Mouse (Mus musculus) cerebellum, adult 11-12 months (tissue): ENCODE data around the gene Mrps14.

Experiments
- DNase-seq: peaks from one replicate; pipeline ENCODE4 v3.0.0; 2022

The Mrps14 gene

DNA sequence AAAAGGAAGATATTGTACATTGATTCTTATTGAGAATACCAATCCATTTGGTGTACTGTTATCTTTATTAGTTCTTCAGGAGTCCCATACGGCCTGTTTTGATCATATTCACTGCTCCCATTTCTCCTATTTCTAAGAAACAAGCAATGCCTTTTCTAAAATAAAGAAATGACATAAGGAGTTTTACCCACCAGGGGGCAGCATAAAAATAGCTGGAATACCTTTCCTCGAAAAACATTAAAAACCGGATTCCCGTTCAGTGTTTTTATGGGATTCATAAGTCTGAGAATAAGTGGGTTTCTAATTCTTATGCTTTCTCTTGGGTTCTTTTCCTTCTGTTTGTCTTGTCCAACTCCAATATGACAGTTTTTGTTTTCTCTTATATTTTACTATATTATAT is 36.0 kb downstream of the Mrps14 start:
- DNase-seq, result no peak

DNA sequence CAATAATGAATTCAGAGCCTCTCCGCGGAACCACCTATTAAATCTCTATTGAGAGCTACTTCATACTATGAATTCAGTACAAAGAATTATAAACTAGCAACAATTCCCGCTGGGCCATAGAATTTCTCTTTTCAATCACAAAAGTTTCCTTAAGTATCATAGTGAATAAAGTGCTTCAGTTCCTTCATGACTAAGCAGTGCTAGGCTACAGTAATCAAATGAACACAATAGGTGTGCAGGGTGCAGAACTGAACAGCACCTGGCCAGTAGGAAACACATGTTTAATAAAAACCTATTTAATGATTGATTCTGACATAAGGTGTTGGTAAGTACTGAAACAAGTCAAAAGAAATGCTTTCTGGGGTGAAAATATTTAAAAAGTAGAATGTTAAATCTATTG is 37.1 kb downstream of the Mrps14 start:
- no peak for DNase-seq

DNA sequence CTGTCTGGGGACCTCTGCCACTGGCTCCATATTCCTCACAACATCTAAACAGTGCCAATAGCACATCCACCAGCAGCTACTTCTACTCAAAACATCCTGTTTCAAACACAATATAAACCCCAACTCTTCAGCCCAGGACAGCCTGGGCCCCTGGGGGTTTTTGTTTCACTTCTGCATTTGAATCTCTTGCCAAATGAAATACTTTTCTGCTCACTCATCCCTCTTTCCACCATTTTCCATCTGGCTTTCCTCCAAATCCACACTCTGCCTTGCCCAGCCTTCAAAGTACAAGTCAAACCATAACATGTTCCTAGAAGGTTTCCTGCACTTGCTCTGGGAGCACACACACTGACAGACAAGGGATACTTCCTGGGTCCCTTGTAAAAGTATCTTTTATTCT is 38.9 kb downstream of the Mrps14 start:
- DNase-seq, result no peak

DNA sequence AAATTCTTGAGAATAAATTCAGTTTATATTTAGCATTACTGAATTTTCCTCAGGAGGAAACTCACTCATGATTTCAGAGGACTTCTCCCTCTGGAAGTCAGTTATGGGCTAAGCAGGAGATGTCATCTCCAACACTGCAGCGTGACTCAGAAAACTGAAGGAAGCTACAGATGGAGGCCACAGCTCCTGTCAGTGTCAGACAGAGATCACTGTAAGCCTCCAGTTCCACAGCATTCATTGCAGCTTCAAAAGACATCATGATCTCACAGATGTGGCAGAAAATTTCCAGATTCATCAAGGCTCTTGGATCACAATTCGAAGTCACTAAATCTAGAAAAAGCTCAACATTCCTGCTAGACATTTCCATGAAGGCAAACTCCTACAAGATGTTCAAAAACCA is 43.0 kb downstream of the Mrps14 start:
- no peak for DNase-seq

DNA sequence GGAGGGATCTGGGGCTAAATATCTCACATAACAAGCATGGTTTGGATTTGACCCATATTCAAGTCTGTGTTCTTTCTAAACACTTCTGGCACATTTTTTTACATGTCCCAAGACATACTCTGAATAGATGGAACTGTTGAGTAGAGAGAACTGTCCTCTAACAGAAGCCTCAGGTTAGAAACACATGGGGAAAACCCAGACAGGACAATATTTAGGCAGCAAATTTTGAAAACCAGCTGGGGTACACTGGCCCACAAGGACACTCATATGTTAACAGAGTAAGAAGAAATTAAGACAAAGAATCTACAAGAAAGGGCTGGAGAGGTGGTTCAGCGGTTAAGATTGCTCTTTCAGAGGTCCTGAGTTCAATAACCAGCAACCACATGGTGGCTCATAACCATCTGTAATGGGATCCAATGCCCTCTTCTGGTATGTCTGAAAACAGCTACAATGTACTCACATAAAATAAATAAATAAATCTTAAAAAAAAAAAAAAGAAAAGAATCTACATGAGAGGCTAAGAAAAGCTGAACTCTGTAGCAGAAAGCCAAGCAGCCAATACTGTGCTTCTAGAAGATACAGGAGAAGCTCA is 43.9 kb downstream of the Mrps14 start:
- no peak for DNase-seq

DNA sequence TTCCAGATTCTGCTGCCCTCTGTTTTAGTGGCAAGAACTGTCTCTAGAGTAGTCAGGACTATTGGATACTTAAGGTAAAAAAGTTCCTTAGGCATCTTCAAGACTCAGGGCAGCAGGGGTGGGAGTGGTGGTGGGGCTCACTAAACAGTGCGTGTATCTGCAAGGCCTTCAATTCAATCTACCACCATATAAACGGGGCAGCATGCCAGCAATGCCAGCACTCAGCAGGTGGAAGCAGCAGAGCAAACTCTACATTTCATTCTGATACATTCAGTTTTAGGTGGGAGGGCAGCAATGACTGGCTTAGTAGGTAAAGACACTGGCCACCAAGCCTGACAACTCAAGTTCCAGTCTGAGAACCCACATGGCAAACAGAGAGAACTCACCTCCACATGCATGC is 45.1 kb downstream of the Mrps14 start:
- DNase-seq, result no peak

DNA sequence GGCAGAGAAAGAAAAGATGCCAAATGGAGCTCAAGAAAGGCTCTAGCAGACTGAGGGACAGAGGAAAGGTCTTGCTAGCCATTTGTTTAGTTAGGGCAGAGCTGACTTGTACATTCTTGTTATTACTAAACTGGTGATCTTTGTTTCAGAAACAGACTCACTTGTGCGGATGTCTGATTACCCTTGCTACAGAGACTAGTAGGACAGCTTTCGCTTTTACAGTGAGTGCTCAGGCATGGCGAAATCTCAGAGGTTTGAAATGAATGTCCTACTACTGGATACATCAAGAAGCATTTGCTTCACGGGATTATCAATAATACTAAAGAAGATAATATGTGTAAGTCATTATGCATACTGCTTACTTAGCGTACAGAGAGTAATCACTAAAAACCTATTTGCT is 49.7 kb downstream of the Mrps14 start:
- no peak for DNase-seq

DNA sequence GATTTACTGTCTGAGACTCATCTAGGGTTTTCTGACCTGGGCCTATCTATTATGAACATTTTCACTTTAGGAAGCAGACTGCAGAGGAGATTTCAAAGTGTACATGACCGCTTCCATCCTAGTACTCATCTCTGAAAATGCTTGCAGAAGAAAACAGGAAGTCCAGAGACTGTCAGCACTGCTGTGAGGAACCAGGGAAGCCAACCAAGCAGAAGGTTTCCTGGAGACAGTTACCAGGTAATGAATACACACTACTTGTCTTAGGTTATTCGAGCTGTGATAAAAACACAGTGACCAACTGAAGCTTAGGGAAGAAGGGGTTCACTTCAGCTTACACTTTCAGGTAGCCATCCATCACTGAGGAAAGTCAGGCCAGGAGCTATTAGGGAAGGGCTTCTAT is 50.9 kb downstream of the Mrps14 start:
- DNase-seq, result no peak

DNA sequence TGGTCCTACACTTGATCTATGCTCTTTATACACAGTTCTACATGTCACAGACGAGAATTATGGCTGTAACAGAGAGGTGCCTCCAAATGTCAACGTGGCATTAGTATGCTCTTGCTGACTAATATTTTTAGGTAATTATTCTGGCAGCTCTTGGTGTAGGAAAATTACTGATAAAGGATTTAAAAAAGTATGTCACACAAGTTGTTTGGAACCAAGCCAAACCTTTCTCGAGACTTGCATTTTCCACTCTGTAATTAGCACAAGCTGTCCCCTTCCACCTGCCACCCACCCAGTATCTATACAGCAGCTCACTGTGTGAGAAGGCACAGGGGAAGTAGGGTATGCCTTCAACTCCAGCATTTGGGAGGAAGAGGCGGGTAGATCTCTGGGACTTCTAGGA is 51.8 kb downstream of the Mrps14 start:
- no peak for DNase-seq

DNA sequence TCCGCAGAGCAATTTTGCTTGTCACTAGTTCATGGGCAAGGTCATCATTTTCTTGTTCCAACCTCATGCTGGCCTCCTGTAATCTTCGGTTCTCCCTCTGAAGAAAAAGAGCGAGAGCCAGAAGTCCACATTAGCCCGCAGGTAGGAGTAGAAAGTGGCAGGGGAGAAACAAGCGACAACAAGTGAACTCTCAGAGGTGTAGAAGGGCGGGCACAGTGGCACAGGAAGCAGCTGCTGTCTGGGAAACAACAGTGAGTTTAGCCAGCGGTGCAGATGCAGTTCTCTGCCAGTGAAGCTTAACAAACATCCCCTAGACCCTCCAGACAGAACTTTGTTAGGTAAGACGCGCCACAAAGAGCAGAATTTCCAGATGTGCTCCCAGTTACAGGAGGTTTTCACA is 52.5 kb downstream of the Mrps14 start:
- DNase-seq, result no peak

DNA sequence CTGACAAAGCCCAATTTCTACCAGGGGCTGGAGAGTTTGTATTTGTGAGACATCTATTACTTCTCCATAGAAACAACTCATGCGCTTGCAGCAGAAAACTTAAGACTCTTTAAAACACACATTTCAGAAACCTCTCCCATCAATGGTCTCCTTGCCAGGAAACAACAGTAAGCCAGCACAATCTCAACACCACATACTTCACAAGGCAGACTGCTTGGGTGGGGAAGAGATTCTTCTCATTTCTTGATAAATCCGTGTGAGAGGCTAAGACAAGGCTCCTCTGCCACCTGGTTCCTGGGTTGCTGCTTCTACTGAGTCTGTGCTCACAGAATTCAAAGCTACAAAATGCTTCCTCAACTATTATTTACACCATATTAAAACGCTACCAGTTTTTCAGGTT is 54.8 kb downstream of the Mrps14 start:
- DNase-seq, result no peak

DNA sequence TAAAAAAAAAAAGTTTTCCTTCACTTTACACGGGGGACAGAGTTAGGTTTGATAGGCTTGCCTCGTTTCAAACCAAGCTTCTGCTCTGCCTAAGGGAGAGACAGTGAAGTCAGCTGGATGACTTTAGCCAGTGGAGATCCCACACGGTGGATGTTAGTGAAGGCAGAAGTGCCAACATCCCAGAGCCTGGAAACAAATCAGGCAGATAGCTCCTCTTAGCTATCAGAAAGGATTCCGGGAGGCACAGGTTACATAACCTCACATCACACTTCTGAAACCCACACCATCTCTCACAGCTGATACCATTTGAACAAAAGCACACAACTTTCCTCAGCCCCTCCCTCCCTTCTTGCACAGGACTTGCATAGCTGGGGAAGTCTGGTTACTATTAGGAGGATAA is 55.8 kb downstream of the Mrps14 start:
- DNase-seq, result no peak

DNA sequence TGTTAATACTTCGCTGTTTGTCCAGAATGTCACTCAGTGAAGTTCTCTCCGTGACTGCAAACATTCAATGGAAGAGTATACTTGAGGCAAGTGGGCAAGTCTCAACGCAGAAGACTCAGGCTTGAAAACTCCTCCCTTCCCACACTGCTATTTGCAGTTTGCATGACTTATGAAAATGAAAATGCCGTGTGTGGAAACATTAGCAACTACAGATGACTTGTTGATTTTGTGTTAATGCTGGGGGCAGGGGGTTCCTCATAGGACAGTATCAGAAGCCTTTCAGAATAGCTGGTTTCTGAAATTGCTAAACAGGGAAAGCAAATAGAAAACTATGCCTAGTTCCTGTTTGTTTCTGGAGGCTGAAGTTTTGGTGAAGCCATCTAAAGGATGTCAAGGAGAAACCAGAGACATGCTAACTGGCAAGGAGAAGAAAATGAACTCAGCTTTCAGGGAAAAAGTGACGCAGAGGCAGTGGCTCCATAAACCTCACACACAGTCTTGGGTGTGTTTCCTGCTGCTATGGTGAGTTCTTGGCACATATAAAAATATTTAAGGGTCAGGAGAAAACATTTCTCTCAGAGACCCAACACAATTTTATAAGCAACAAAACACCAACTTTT is 56.5 kb downstream of the Mrps14 start:
- DNase-seq, result no peak
